Mouse (Mus musculus): ENCODE data around the gene Hs6st3.

DNA sequence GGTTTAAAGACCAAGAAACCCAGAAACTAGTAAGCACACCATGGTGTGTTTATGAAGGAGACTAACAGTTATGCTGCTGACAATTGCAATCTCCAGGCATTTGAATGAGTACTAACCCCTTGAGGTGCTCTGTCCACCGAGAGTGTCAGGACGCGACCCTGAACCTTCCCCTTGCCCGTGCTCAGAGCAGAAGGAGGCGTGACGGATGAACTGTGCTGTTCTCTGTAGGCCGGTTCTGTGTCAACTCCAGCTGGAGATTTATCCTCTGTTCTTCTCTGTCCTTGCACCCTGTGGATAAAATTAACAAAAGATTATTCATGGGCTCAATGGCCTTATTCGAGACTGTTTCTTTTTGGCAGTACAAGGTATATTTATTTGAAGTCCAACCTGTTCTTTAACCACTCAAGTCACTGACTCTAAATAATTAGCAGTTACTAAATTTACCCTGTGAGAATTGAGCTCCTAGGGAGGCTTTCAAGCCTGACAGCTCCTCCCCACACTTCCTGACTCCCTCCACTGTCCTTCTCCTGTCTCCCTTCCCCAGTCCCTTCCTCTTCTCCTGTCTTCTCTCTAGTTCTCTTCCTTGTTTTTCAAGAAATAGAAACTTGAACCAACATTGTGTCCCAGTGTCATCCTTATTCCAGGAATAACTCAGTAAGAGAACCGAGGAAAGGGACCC, 659.2 kb downstream of the Hs6st3 start:
- no peak for TF ChIP-seq GATA1 (IDR thresholded peaks at IDR 0.05; ENCODE audit: low read length)
- TF ChIP-seq TAL1 (IDR thresholded peaks at IDR 0.05; ENCODE audit: low read length): no peak
